Mouse (Mus musculus) heart, embryonic 16.5 days (tissue): ENCODE results near the gene Kcnq2. TPM values are rescaled to one million over a fixed set of nuclear protein-coding genes. Genes with fewer than 3 reads are reported as not detected.

Experiments
- ATAC-seq: fragments of 200-750 bp; cut with Nextera tagmentation; replicated peaks from 2 replicates; pipeline ENCODE4 v1.8.0; 2017; ENCODE audit warnings: moderate number of reproducible peaks; ENCODE audit not compliant: insufficient read depth, low FRiP score; ENCODE audit errors: extremely low read depth
- H3K27ac ChIP-seq: fragments of 300-500 bp; sonication (generic); 2 replicates; pipeline ENCODE4 v1.5.1; 2014; ENCODE audit warnings: mild to moderate bottlenecking, low read length, control low read depth, moderate library complexity
- H3K27me3 ChIP-seq: fragments of 300-500 bp; sonication (generic); 2 replicates; pipeline ENCODE4 v1.6.1; 2014; ENCODE audit warnings: low read length, mixed read lengths; ENCODE audit not compliant: control insufficient read depth, insufficient read depth
- H3K36me3 ChIP-seq: fragments of 300-500 bp; sonication (generic); 2 replicates; pipeline ENCODE4 v1.6.1; 2014; ENCODE audit not compliant: control insufficient read depth, insufficient read depth
- H3K4me1 ChIP-seq: fragments of 300-500 bp; sonication (generic); 2 replicates; pipeline ENCODE4 v1.6.1; 2014; ENCODE audit warnings: low read length, mixed read lengths; ENCODE audit not compliant: control insufficient read depth, insufficient read depth
- H3K4me2 ChIP-seq: fragments of 300-500 bp; sonication (generic); 2 replicates; pipeline ENCODE4 v1.6.1; 2014; ENCODE audit warnings: low read depth, mild to moderate bottlenecking, control low read depth, low read length
- H3K4me3 ChIP-seq: fragments of 300-500 bp; sonication (generic); 2 replicates; pipeline ENCODE4 v1.5.1; 2014; ENCODE audit warnings: mild to moderate bottlenecking, control low read depth, low read length
- H3K9ac ChIP-seq: fragments of 300-500 bp; sonication (generic); 2 replicates; pipeline ENCODE4 v1.6.1; 2014; ENCODE audit warnings: low read length, control low read depth
- H3K9me3 ChIP-seq: fragments of 300-500 bp; sonication (generic); replicated peaks from 2 replicates; pipeline ENCODE4 v1.6.1; 2016; ENCODE audit warnings: low read length; ENCODE audit not compliant: control insufficient read depth
- WGBS: fragments of 180-500 bp; shearing (Covaris S2); extraction: QIAGEN DNeasy Blood & Tissue Kit; methylation state at CpG from one replicate; pipeline ENCODE4 v1.1.7; 2014; 5-methylcytosine and 5-hydroxymethylcytosine counted together
- polyA plus RNA-seq: library from polyadenylated mRNA; unstranded; fragments of >200 nt; fragmentation: Nextera tagmentation; extraction: Ambion mirVana; gene quantifications from 2 replicates; pipeline ENCODE4 v1.2.1, GENCODE M21; 2015

Kcnq2 gene
- polyA plus RNA-seq, 1 experiment from 2014 or later, result 0.11 TPM

DNA sequence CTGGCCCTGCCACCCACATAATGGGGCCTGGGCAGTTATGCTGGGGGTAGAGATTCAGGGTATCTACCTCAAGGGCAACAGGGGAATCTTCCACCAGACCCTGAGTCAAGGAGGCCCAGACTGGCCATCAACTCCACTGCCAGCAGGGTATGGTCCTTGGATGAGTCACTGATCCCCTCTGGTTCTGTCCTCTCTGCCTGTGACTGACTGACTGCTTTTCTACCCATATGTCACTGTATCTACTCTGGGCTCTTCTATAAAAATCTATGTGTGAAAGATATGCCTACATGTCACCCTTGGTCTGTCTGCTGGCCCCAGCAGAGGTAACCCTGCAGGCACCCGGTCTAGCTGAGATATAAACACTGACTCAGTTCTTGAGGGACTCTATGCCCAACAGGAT is 18.0 kb upstream of the Kcnq2 start:
- Histone ChIP-seq H3K9me3 (no peaks in the 10 kb centered on the region), H3K4me2 (no peak overlapping the region), H3K27ac (no peak overlapping the region), H3K4me3 (no peak overlapping the region), H3K9ac (no peak overlapping the region), H3K36me3 (peaks cover 9% of the 10 kb centered on the region), H3K27me3 (peaks cover 15% of the 10 kb centered on the region), H3K4me1 (peaks cover 32% of the 10 kb centered on the region)
- WGBS, result 77% methylated on average over 1 of the region's 1 CpGs
- ATAC-seq, result no peak

DNA sequence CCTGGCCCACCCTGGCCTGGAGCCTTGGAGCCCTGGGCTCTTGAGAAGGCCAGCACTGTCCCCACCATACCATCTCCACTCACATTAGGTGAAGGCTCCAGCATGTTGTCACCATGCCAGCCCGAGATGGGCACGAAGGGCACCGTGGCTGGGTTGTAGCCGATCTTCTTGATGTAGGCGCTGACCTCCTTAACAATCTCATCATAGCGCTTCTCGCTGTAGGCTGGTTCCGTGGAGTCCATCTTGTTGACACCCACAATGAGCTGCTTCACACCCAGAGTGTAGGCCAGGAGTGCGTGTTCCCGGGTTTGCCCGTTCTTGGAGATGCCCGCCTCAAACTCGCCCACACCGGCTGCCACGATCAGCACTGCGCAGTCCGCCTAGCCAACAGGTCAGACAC is 17.6 kb upstream of the Kcnq2 start:
- Histone ChIP-seq H3K36me3 (peaks cover 9% of the 10 kb centered on the region), H3K27me3 (peaks cover 13% of the 10 kb centered on the region), H3K9ac (no peak overlapping the region), H3K4me2 (no peak overlapping the region), H3K4me1 (peaks cover 31% of the 10 kb centered on the region), H3K4me3 (no peak overlapping the region), H3K9me3 (no peaks in the 10 kb centered on the region), H3K27ac (no peak overlapping the region)
- ATAC-seq, result no peak
- WGBS, result 91% methylated on average over 17 of the region's 17 CpGs

DNA sequence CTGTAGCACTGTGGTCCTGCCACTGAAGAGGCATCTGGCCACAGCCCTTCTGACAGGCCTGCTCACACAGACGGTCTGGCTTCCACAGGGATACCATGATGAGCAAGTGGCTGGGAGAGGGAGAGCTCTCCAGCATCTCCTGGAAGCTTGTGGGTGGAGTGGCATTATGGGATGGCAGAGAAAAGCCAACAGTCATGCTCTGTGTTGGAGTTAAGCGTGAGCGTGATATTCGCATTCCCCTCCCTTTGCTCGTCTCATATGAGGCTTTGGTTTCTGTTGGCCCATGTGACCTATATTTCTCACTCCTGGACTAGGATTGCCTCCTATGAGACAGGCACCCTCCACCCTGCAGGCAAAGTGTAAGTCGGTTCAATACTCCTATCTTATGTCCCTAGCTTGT is 15.2 kb upstream of the Kcnq2 start:
- Histone ChIP-seq H3K27me3 (peaks cover 4% of the 10 kb centered on the region; the same call in 1 of the 2 replicates), H3K4me1 (peaks cover 25% of the 10 kb centered on the region), H3K9ac (no peak overlapping the region), H3K27ac (no peak overlapping the region), H3K4me3 (no peak overlapping the region), H3K9me3 (no peaks in the 10 kb centered on the region), H3K4me2 (no peak overlapping the region), H3K36me3 (peaks cover 11% of the 10 kb centered on the region)
- WGBS, result 65% methylated on average over 6 of the region's 6 CpGs
- no peak for ATAC-seq

DNA sequence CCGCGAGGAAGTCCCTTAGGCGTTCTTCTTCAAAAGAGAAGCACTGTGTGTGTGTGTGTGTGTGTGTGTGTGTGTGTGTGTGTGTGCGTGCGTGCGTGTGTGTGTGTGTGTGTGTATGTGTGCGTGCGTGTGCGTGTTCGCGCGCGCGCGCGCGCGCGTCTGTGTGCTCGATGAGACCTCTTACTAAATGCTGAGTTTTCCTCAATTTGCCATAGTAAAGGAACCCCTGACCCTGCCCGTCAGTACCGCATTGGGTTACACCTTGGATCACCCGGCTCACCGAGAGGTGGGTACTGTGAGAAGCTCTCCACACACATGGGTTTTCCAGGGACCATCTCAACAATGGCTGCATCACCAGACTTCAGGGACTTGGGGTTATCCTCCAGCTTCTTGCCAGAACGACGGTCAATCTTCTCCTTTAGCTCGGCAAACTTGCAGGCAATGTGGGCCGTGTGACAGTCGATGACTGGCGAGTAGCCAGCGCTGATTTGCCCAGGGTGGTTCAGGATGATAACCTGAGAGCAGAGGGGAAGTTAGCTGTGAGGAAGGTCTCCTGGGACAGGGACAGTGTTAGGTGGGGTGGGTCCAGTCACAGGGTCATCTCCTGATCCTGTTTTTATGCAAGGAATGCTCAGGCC is 13.3 kb upstream of the Kcnq2 start:
- Histone ChIP-seq H3K4me2 (peak overlapping the region; percentile 72), H3K9me3 (no peaks in the 10 kb centered on the region), H3K27me3 (peaks cover 6% of the 10 kb centered on the region), H3K27ac (no peak overlapping the region), H3K9ac (no peak overlapping the region), H3K36me3 (peaks cover 11% of the 10 kb centered on the region), H3K4me3 (peak overlapping the region; percentile 46), H3K4me1 (peaks cover 12% of the 10 kb centered on the region)
- no peak for ATAC-seq
- 23% methylated on average over 31 of the region's 31 CpGs for WGBS

DNA sequence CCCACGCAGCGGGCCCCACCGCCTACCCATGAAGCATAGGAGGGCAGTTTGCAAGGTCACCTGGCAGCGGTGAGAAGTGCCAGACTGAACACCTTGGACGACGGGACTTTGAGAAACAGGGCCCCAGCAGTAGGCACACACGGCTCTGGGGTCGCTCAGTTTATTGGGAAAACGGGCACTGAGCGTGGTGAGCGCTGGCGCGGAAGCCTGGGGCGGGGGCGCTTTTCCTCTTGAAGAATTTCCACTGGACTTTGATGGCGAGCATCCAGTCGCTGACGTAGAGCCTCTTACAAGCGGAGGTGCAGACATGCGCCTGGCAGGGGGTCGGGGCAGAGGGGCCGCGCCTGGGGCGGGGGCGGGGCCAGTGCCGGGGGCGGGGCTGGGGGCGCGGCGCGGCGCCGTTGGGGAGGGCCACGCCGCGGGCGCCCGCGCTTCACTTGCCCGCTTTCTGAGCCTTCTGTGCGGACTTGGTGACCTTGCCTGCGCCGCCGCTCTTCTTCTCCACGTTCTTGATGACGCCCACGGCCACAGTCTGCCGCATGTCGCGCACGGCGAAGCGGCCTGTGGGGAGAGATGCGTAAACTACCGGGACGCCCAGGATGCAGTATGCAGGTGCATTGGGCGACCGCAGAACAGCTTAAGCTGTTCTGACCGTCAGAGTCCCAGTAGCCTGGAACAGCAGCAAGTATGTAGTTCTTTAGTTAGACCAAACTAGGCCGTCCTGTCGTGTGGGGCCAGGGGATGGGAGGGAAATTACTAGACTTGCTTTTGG is 12.6 kb upstream of the Kcnq2 start:
- Histone ChIP-seq H3K4me2 (peak overlapping the region; percentile 72), H3K9me3 (no peaks in the 10 kb centered on the region), H3K36me3 (peaks cover 9% of the 10 kb centered on the region), H3K27ac (no peak overlapping the region), H3K9ac (peak overlapping the region; percentile 35; the same call in 1 of the 2 replicates), H3K4me1 (peaks cover 12% of the 10 kb centered on the region), H3K27me3 (peaks cover 6% of the 10 kb centered on the region), H3K4me3 (peak overlapping the region; percentile 46)
- 10% methylated on average over 56 of the region's 61 CpGs for WGBS
- ATAC-seq, result peak; percentile 53

DNA sequence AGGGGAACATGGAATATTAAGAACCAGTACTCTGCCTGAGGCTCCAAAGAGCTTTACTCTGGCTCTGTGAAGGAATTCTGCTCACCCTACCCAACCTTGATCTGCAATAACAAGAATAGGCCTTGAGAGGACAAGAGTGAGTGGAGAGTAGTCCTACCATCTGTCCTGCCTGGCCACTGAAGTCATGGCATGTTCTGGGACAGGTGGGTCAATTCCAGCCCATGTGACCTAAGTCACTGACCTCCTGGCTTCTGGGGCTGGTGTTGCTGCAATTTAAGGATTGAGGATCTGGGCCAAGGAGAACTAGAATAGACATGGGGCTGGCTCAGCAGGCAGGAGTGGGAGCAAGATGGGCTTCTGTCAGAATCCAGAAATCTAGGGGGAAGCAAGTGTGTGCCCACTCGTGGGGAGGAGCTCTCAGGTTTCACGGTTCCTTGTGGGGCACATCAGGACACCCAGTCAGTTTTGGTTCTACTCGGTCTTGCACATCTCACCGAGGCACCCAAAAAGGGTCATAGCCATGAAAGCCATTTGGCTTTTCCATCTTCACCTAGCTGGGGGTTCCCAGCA is 12.0 kb upstream of the Kcnq2 start:
- no peak for ATAC-seq
- no peak overlapping the region for H3K4me3 ChIP-seq
- H3K9ac ChIP-seq, result no peak overlapping the region
- no peak overlapping the region for H3K27ac ChIP-seq
- no peaks in the 10 kb centered on the region for H3K9me3 ChIP-seq
- 56% methylated on average over 4 of the region's 4 CpGs for WGBS
- H3K4me1 ChIP-seq, result peaks cover 12% of the 10 kb centered on the region
- H3K36me3 ChIP-seq, result peaks cover 6% of the 10 kb centered on the region
- H3K4me2 ChIP-seq, result peak overlapping the region; percentile 72; the same call in 1 of the 2 replicates
- peaks cover 6% of the 10 kb centered on the region for H3K27me3 ChIP-seq

DNA sequence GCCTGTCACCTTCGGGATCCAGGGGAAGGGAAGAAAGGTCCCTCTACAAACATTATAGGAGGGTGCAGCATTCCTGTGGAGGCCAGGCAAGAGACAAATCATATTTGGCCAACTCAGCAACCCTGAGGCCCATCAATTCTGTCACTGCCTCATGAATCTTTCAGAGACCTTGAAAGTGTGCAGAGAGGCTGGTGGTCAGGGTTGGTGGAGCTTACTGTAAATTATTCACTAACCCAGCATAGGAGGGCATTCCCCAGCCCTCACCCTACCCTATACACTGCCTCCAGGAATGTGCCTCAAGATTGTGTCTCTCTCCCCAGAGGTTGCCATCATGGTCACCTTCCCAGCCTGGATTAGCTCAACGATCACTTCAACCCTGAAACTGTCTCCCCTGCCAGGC is 9.6 kb upstream of the Kcnq2 start:
- Histone ChIP-seq H3K4me2 (no peak overlapping the region), H3K9me3 (no peaks in the 10 kb centered on the region), H3K9ac (no peak overlapping the region), H3K4me3 (no peak overlapping the region), H3K4me1 (peaks cover 12% of the 10 kb centered on the region), H3K27me3 (peaks cover 10% of the 10 kb centered on the region), H3K27ac (no peak overlapping the region), H3K36me3 (peaks cover 2% of the 10 kb centered on the region)
- WGBS, result 83% methylated on average over 2 of the region's 2 CpGs
- ATAC-seq, result no peak

DNA sequence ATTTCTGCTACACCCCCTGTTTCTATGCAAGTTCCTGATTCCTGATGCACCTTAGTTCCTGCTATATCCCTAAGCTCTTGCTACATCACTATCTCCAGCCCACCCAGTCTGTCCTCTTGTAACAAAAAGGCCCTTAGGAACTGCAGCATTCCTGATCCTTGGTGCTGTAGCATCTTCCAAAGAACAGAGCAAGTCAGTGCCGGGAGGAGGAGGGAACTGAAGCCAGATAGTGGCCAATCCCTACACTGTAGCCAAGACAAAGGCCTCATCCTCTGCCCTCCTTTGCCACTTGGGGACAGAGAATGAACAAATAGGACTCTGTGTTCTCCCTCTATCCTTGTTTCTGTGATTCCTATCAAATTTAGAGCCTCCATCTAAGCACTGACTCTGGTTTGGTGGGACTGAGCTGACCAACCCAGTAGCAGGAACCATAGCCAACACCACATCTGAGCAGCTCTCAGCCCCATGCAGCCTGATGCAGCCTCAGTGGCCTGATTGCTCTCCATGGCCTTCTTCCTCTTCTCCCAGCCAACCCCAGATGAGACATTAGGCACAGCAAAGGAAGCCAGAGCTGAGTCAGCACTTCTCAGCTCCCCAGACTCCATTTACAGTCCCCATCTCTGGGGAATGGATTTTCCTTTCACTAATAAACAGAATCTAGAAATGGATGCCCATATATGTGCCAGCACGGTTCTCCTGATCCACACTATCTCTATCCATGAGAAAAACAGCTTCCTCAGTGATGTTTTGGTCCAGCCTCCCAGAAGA is 8.6 kb upstream of the Kcnq2 start:
- Histone ChIP-seq H3K9ac (no peak overlapping the region), H3K36me3 (peaks cover 2% of the 10 kb centered on the region), H3K4me2 (no peak overlapping the region), H3K27ac (no peak overlapping the region), H3K9me3 (no peaks in the 10 kb centered on the region), H3K4me3 (no peak overlapping the region), H3K4me1 (peaks cover 9% of the 10 kb centered on the region), H3K27me3 (peaks cover 12% of the 10 kb centered on the region)
- no peak for ATAC-seq
- 54% methylated on average over 2 of the region's 2 CpGs for WGBS
